In genomic region chr3:61320031-61320430, GRCm38 (mm10) we compare ENCODE assay signal across 19 mouse cellular contexts. TPM values are rescaled to one million over a fixed set of nuclear protein-coding genes. Genes with fewer than 3 reads are reported as not detected.
DNase-seq lines count a peak whose midpoint lies in the region; TF ChIP-seq lines count a peak whose summit lies in the region.
"Had no signal": no experiment of that assay in that cellular context is flagged by ENCODE, and none has a peak within 500 bp of the region (broad histone marks: within the 10 kb centered on the region; RNA-seq: fewer than 3 reads in every experiment).

No protein-coding gene starts in this region.

- peak; percentile 27 to 28 for DNase-seq in cerebellum, postnatal 14 days
- DNase-seq in cerebellum, adult 18-20 months: no peak
- DNase-seq in frontal cortex, postnatal 10 days (ENCODE audit: low spot score in 2 of 2): peak; percentile 11 to 23
- DNase-seq in layer of hippocampus, postnatal 10 days (ENCODE audit: low spot score in 2 of 2): peak; percentile 19 to 23
- peak; percentile 6 for DNase-seq in left cerebral cortex, postnatal 4 days
- DNase-seq in thymus, postnatal 4 days: no peak
- DNase-seq in testis, postnatal 10 days (ENCODE audit: low spot score): no peak
- DNase-seq in kidney, adult 2 months: no peak
- DNase-seq: adrenal gland, postnatal 14 days; gastrocnemius, postnatal 10 days; kidney, adult 11 months; kidney, postnatal 36 days had no signal

- TF ChIP-seq POLR2A in kidney, adult 2 months (IDR thresholded peaks at IDR 0.05; ENCODE audit: low read depth, low read length): no peak

- intact Hi-C loops in left cerebral cortex, postnatal 4 days (cut with DNase I): no loop called here

- no peaks in the 10 kb centered on the region for H3K4me1 ChIP-seq in kidney, adult 2 months (ENCODE audit: control insufficient read depth, insufficient read depth, low read length)
- H3K4me1 ChIP-seq: hindbrain, embryonic 12.5 days; limb, embryonic 12.5 days had no signal

- H3K36me3 ChIP-seq in kidney, adult 2 months (ENCODE audit: control insufficient read depth, insufficient read depth, low read length): no peaks in the 10 kb centered on the region
- H3K36me3 ChIP-seq: forebrain, embryonic 10.5 days; hindbrain, embryonic 12.5 days; limb, embryonic 12.5 days had no signal

- TF ChIP-seq CTCF in kidney, adult 2 months (conservative IDR thresholded peaks at IDR 0.05; ENCODE audit: insufficient read depth, insufficient read length, low read depth, low read length): no peak

- no peaks in the 10 kb centered on the region for H3K27me3 ChIP-seq in kidney, adult 2 months (replicated peaks; ENCODE audit: control insufficient read depth, insufficient read depth, low read length)
- H3K27me3 ChIP-seq: CH12.LX; hindbrain, embryonic 12.5 days; limb, embryonic 12.5 days had no signal

- H3K27ac ChIP-seq in kidney, adult 2 months (ENCODE audit: insufficient read depth, low read depth, low read length): no peak overlapping the region
- H3K27ac ChIP-seq: forebrain, embryonic 10.5 days; hindbrain, embryonic 12.5 days; limb, embryonic 12.5 days; liver, embryonic 14.5 days had no signal

- WGBS in kidney, adult 2 months: 85% methylated on average over 2 of the region's 2 CpGs

- H3K4me3 ChIP-seq in kidney, adult 2 months (ENCODE audit: insufficient read depth, low read depth, low read length): no peak overlapping the region
- H3K4me3 ChIP-seq: forebrain, embryonic 10.5 days; hindbrain, embryonic 12.5 days; limb, embryonic 12.5 days had no signal

RNA-seq across cellular contexts. Expression of gene Rap2b, which starts 41.4 kb away (rescaled TPM):
- 10 to 100 TPM; 42.4 to 45.7 TPM for total RNA-seq in layer of hippocampus, postnatal 10 days (2021)
- total RNA-seq in left cerebral cortex, postnatal 4 days (2021): 10 to 100 TPM; 28.8 to 29.4 TPM
- polyA plus RNA-seq in kidney, adult 2 months (2012; rRNA removed): 1.5 and 1.7 TPM in 2 replicates
- total RNA-seq: CH12.LX had no signal

RNA-seq across cellular contexts. Expression of gene B430305J03Rik, which starts 45.7 kb away (rescaled TPM):
- 1 to 10 TPM; 1.8 to 1.9 TPM for total RNA-seq in layer of hippocampus, postnatal 10 days (2021)
- 1 to 10 TPM; 1.2 to 1.6 TPM for total RNA-seq in left cerebral cortex, postnatal 4 days (2021)
- polyA plus RNA-seq in kidney, adult 2 months (2012; rRNA removed): 0.05 and 0.09 TPM in 2 replicates
- total RNA-seq: adrenal gland, postnatal 14 days; CH12.LX had no signal
- polyA plus RNA-seq: embryonic facial prominence, embryonic 14.5 days; forebrain, embryonic 10.5 days; heart, postnatal 0 days; hindbrain, embryonic 12.5 days; limb, embryonic 12.5 days had no signal

Comparison
In these comparisons a context has a peak if more than half of its experiments do, and no peak if none do; other contexts are left out.
1. DNase-seq: peak in cerebellum, postnatal 14 days (2 of 2), frontal cortex, postnatal 10 days (2 of 2), layer of hippocampus, postnatal 10 days (2 of 2) and left cerebral cortex, postnatal 4 days (single experiment); none in cerebellum, adult 18-20 months (0 of 2), thymus, postnatal 4 days (single experiment), testis, postnatal 10 days (single experiment) and kidney, adult 2 months (single experiment).